Mouse (Mus musculus): ENCODE data around the gene Zfyve9. TPM values are rescaled to one million over a fixed set of nuclear protein-coding genes. Genes with fewer than 3 reads are reported as not detected.

The Zfyve9 gene
- polyA plus RNA-seq, 1 experiment, result 3.2 TPM

DNA sequence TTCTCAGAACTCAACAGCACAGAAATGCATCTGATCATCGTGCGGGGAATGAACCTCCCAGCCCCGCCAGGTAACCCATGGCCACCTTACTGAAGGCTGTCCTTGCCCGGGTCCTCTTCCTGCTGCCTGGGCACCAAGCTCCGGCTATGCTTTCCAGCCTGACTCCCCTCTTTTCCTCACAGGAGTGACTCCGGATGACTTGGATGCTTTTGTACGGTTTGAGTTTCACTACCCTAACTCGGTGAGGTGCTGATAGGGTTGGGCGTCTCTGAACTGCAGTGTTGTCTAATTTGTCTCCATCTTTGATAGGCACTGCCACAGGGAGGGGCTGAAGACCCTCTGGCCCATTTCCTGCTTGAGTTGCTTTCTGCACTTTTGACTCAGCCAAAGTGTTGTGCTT is 150.5 kb downstream of the Zfyve9 start:
- no peak overlapping the region for H3K4me3 ChIP-seq (ENCODE audit: low read depth, low read length)
- no peaks in the 10 kb centered on the region for H3K27me3 ChIP-seq (ENCODE audit: control insufficient read depth, insufficient read depth, low read length)
- H3K27ac ChIP-seq (ENCODE audit: insufficient read depth, low read depth, low read length), result no peak overlapping the region
- WGBS, result 94% methylated on average over 9 of the region's 9 CpGs
- no peaks in the 10 kb centered on the region for H3K4me1 ChIP-seq (ENCODE audit: control insufficient read depth, insufficient read depth, insufficient read length, low read length)
- H3K36me3 ChIP-seq (ENCODE audit: control insufficient read depth, insufficient read depth, low read length), result peaks cover 73% of the 10 kb centered on the region
- TF ChIP-seq CTCF (IDR thresholded peaks at IDR 0.05; ENCODE audit: extremely low read depth, insufficient read length, insufficient replicate concordance, low read depth, low read length) (no peak), POLR2A (IDR thresholded peaks at IDR 0.05; ENCODE audit: low read depth, low read length) (no peak)

DNA sequence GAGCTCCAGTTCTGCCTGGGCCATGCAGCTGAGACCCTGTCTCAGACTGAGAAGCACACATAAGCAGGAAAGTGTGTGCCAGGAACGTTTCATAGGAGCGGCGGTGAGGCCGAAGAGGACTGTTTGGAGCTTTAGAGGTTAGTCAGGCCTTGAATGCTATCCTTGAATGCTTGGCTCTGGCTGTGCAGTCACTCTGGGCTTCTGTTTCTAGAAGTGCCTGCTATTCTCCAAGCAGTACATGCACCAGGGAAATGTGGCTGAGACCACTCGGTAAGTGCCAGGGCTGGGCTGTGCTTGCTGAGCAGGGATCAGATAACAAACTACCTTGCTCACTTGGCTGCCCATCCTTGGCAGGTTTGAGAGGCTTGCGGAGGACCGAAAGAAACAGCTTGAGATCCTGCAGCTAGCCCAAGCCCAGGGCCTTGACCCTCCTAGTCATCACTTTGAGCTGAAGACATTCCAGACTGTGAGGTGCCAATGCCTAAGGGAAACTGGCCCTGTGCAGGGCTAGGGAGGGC is 151.2 kb downstream of the Zfyve9 start:
- no peak overlapping the region for H3K27ac ChIP-seq (ENCODE audit: insufficient read depth, low read depth, low read length)
- no peak overlapping the region for H3K4me3 ChIP-seq (ENCODE audit: low read depth, low read length)
- no peak for TF ChIP-seq POLR2A (IDR thresholded peaks at IDR 0.05; ENCODE audit: low read depth, low read length)
- TF ChIP-seq CTCF (IDR thresholded peaks at IDR 0.05; ENCODE audit: extremely low read depth, insufficient read length, insufficient replicate concordance, low read depth, low read length), result no peak
- 94% methylated on average over 7 of the region's 7 CpGs for WGBS
- H3K4me1 ChIP-seq (ENCODE audit: control insufficient read depth, insufficient read depth, insufficient read length, low read length), result no peaks in the 10 kb centered on the region
- H3K36me3 ChIP-seq (ENCODE audit: control insufficient read depth, insufficient read depth, low read length), result peaks cover 73% of the 10 kb centered on the region
- no peaks in the 10 kb centered on the region for H3K27me3 ChIP-seq (ENCODE audit: control insufficient read depth, insufficient read depth, low read length)

- no peak overlapping the region for H3K4me3 ChIP-seq (ENCODE audit: low read depth, low read length)
- H3K36me3 ChIP-seq (ENCODE audit: control insufficient read depth, insufficient read depth, low read length), result peaks cover 59% of the 10 kb centered on the region
- WGBS, result 86% methylated on average over 5 of the region's 5 CpGs
- no peak for TF ChIP-seq POLR2A (IDR thresholded peaks at IDR 0.05; ENCODE audit: low read depth, low read length)
- TF ChIP-seq CTCF (IDR thresholded peaks at IDR 0.05; ENCODE audit: extremely low read depth, insufficient read length, insufficient replicate concordance, low read depth, low read length), result no peak
- H3K27ac ChIP-seq (ENCODE audit: insufficient read depth, low read depth, low read length), result no peak overlapping the region
- H3K27me3 ChIP-seq (ENCODE audit: control insufficient read depth, insufficient read depth, low read length), result no peaks in the 10 kb centered on the region
- H3K4me1 ChIP-seq (ENCODE audit: control insufficient read depth, insufficient read depth, insufficient read length, low read length), result no peaks in the 10 kb centered on the region
Observed at GRCm38 (mm10) chr4:108627066-108627465, 153.5 kb downstream of the Zfyve9 start.

DNA sequence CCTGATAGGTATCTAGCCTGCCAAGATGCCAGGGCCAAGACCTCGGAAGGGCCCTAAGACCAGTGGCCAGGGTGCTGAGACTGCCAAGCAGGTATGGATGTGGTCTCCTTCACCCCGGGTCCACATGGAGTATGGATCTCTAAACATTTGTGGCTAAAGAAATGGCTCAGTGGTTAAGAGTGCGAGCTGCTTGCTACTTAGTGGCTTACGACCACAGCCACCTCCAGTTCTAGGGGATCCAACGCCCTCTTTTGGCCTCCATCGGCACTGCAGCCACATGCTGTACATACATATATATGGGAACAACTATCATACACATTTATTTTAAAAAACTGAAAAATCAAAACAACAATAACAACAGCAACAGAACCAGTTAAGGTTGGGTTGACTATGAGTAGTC is 159.1 kb downstream of the Zfyve9 start:
- H3K4me1 ChIP-seq (ENCODE audit: control insufficient read depth, insufficient read depth, insufficient read length, low read length), result peaks cover 10% of the 10 kb centered on the region; the same call in 1 of the 2 replicates
- H3K4me3 ChIP-seq (ENCODE audit: low read depth, low read length), result no peak overlapping the region
- H3K27me3 ChIP-seq (ENCODE audit: control insufficient read depth, insufficient read depth, low read length), result no peaks in the 10 kb centered on the region
- peaks cover 19% of the 10 kb centered on the region for H3K36me3 ChIP-seq (ENCODE audit: control insufficient read depth, insufficient read depth, low read length)
- WGBS, result 94% methylated on average over 6 of the region's 6 CpGs
- TF ChIP-seq CTCF (IDR thresholded peaks at IDR 0.05; ENCODE audit: extremely low read depth, insufficient read length, insufficient replicate concordance, low read depth, low read length), result no peak
- TF ChIP-seq POLR2A (IDR thresholded peaks at IDR 0.05; ENCODE audit: low read depth, low read length), result no peak
- H3K27ac ChIP-seq (ENCODE audit: insufficient read depth, low read depth, low read length), result no peak overlapping the region

DNA sequence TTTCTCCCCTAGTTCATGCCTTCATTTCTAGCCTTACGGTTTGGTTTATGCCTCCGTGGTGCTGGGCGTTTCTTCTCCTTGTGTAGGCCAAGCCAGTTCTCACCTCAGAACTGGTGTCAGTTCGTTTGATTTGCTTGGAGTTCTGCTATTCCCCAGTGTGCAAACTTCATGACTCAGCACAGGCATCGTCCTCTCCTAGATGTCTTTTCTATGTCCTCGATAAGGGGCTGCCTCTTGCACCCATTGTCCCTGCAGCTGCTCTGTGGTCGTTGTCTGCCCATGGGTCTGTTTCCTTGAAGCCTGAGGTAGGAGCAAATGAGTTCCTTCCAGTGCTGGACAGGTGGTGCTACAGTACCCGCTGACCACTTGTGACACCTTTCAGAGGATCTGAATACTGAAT is 160.1 kb downstream of the Zfyve9 start:
- TF ChIP-seq POLR2A (IDR thresholded peaks at IDR 0.05; ENCODE audit: low read depth, low read length) (no peak), CTCF (IDR thresholded peaks at IDR 0.05; ENCODE audit: extremely low read depth, insufficient read length, insufficient replicate concordance, low read depth, low read length) (no peak)
- Histone ChIP-seq H3K36me3 (ENCODE audit: control insufficient read depth, insufficient read depth, low read length) (peaks cover 12% of the 10 kb centered on the region), H3K27me3 (ENCODE audit: control insufficient read depth, insufficient read depth, low read length) (no peaks in the 10 kb centered on the region), H3K4me3 (ENCODE audit: low read depth, low read length) (peak overlapping the region; percentile 92), H3K27ac (ENCODE audit: insufficient read depth, low read depth, low read length) (peak overlapping the region; percentile 34; the same call in 1 of the 2 replicates), H3K4me1 (ENCODE audit: control insufficient read depth, insufficient read depth, insufficient read length, low read length) (peaks cover 10% of the 10 kb centered on the region; the same call in 1 of the 2 replicates)
- 12% methylated on average over 8 of the region's 8 CpGs for WGBS

DNA sequence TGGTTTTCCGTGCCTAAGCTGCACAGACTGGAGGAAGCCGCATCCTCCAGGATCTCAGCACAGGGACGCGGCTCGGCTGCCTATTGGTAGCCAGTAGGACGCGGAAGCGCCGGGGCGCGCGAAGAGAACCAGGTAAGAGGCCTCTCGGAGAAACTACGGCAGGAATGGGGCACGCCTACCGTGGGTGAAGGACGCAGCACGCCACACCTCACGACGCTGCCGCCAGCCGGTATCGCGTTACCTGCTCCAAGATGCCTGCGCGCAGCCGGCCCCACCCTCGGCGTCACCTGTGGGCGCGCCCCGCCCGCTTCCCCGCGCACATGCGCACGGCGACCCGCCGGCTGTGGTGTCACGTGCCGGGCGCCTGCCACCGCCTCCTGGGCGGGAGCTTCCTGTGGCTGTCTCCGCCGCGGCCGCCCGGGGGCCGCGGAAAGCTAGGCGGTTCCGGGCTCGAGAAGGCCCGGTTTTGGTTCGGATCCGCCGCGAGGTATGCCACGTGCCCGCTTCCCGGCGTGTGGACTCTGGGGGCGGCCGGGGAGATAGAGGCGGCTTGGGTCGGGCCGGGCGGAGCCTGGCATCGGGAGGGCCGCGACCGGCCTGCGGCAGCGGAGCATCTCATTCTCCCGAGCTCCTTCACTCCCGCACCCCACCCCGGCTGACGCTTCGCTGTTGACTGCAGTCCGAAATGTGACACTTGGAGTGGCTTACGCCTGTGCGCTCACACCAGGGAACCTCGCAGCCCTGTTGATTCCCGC is 160.8 kb downstream of the Zfyve9 start, which contains the start of gene Cc2d1b:
Gene Cc2d1b, plus strand, starts transcription at position 354 of the 755 bp plus-strand sequence.
- under 1% methylated on average over 86 of the region's 86 CpGs for WGBS
- TF ChIP-seq POLR2A (IDR thresholded peaks at IDR 0.05; ENCODE audit: low read depth, low read length) (peak; percentile 85; the same call in 1 of the 2 replicates), CTCF (IDR thresholded peaks at IDR 0.05; ENCODE audit: extremely low read depth, insufficient read length, insufficient replicate concordance, low read depth, low read length) (no peak)
- Histone ChIP-seq H3K27ac (ENCODE audit: insufficient read depth, low read depth, low read length) (peak within 1 kb of the TSS; percentile 51), H3K36me3 (ENCODE audit: control insufficient read depth, insufficient read depth, low read length) (peaks cover 4% of the 10 kb centered on the region), H3K27me3 (ENCODE audit: control insufficient read depth, insufficient read depth, low read length) (no peaks in the 10 kb centered on the region), H3K4me1 (ENCODE audit: control insufficient read depth, insufficient read depth, insufficient read length, low read length) (peaks cover 10% of the 10 kb centered on the region; the same call in 1 of the 2 replicates), H3K4me3 (ENCODE audit: low read depth, low read length) (peak within 1 kb of the TSS; percentile 92)

DNA sequence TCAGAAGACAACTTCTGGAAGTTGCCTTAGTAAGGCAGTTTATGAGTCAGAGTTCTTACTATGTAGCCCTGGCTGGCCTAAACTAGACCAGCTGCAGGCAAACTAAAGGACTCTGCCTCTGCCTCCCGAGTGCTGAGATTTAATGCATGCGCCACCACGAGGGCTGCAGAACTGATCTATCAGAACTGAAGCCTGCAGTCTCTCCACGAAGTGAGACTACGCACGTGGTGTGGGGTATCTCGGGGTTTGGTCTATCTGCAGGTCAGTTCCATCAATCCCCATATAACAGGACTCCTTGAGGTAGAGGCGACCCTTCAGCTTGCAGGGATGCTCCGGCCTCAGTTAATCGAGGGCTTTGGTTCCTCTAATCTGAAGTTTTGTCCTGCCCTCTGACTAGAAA is 161.4 kb downstream of the Zfyve9 start:
- Histone ChIP-seq H3K27ac (ENCODE audit: insufficient read depth, low read depth, low read length) (peak overlapping the region; percentile 51), H3K4me1 (ENCODE audit: control insufficient read depth, insufficient read depth, insufficient read length, low read length) (peaks cover 10% of the 10 kb centered on the region; the same call in 1 of the 2 replicates), H3K36me3 (ENCODE audit: control insufficient read depth, insufficient read depth, low read length) (no peaks in the 10 kb centered on the region), H3K27me3 (ENCODE audit: control insufficient read depth, insufficient read depth, low read length) (no peaks in the 10 kb centered on the region), H3K4me3 (ENCODE audit: low read depth, low read length) (peak overlapping the region; percentile 92)
- TF ChIP-seq CTCF (IDR thresholded peaks at IDR 0.05; ENCODE audit: extremely low read depth, insufficient read length, insufficient replicate concordance, low read depth, low read length) (peak; percentile 23; the same call in 1 of the 2 replicates), POLR2A (IDR thresholded peaks at IDR 0.05; ENCODE audit: low read depth, low read length) (no peak)
- under 1% methylated on average over 10 of the region's 10 CpGs for WGBS
